Mouse (Mus musculus) heart, adult 2 months (tissue): ENCODE measurements at regions not wholly inside any gene's neighbourhood (a gene's known extent, or its start where the extent isn't known, plus 50 kb on each side); places are given as distances from the start of the nearest gene placed in this dataset.

Source experiments
- CTCF ChIP-seq: fragments of 200-600 bp; IDR thresholded peaks from 2 replicates; pipeline ENCODE4 v1.8.1; 2022; ENCODE audit warnings: antibody characterized with exemption, mild to moderate bottlenecking, moderate library complexity
- EP300 ChIP-seq: fragments of 200-500 bp; IDR thresholded peaks from 2 replicates; pipeline ENCODE4 v1.6.1; 2011; ENCODE audit warnings: low read depth, low read length, control low read depth; ENCODE audit not compliant: insufficient read depth
- POLR2A ChIP-seq: fragments of 200-500 bp; IDR thresholded peaks from 2 replicates; pipeline ENCODE4 v1.6.1; 2011; ENCODE audit warnings: mild to moderate bottlenecking, low read depth, low read length, control low read depth; ENCODE audit not compliant: insufficient read depth

DNA sequence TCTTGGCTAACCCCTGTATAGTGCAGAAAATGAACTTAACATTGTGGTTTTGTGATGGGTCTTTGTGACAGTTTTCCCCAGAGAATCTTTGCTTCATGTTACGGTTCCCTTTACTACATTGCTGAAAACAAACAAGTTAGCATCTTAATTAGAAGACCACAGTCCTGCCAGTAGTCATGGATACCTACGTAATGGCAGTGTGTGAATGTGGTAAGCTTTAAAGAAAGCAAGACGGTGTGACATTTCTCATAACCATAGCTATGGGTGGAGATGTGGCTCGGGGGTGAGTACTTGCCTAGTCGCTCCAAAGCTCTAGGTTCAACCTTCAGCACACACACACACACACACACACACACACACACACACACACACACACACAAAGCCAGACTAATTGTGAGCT is 73.6 kb upstream of the Parp11 start:
- TF ChIP-seq CTCF: no peak
- no peak for TF ChIP-seq POLR2A
- no peak for TF ChIP-seq EP300
